Mouse (Mus musculus) testis, postnatal 14 days (tissue): ENCODE data around the gene Ctxn1.

ENCODE experiments used
- DNase-seq: peaks from one replicate; pipeline ENCODE4 v3.0.0; 2021; ENCODE audit warnings: low spot score

The Ctxn1 gene

GRCm38 (mm10) chr8:4214006-4214980, 44.8 kb downstream of the Ctxn1 start:
- DNase-seq = peak; percentile 46

- peak; percentile 66 for DNase-seq
Observed at GRCm38 (mm10) chr8:4213210-4214005, 45.7 kb downstream of the Ctxn1 start.

GRCm38 (mm10) chr8:4212809-4213209, 46.3 kb downstream of the Ctxn1 start:
- DNase-seq = peak; percentile 23

GRCm38 (mm10) chr8:4211097-4211496, 48.0 kb downstream of the Ctxn1 start:
- no peak for DNase-seq
